Mouse (Mus musculus) midbrain, embryonic 14.5 days (tissue): ENCODE measurements around the gene Kctd18. TPM values are rescaled to one million over a fixed set of nuclear protein-coding genes. Genes with fewer than 3 reads are reported as not detected.
"Not testable (repeated sequence)": the region's sequence is repeated elsewhere in the genome, so short reads cannot be mapped to it uniquely, and the experiment has no call there.

ENCODE experiments used
- ATAC-seq: fragments of 200-750 bp; cut with Nextera tagmentation; 2 replicates; pipeline ENCODE4 v1.8.0; 2017; ENCODE audit warnings: moderate number of reproducible peaks, moderate library complexity; ENCODE audit not compliant: low FRiP score, low TSS enrichment
- DNase-seq: peaks from one replicate; pipeline ENCODE4 v3.0.0-alpha.2; 2015
- H3K27ac ChIP-seq: fragments of 300-500 bp; sonication (generic); replicated peaks from 2 replicates; pipeline ENCODE4 v1.5.1; 2014; ENCODE audit warnings: mild to moderate bottlenecking, low read depth, low read length, moderate library complexity
- H3K27me3 ChIP-seq: fragments of 300-500 bp; sonication (generic); 2 replicates; pipeline ENCODE4 v1.6.1; 2014; ENCODE audit warnings: low read length, control low read depth, mixed read lengths; ENCODE audit not compliant: control insufficient read depth, insufficient read depth
- H3K36me3 ChIP-seq: fragments of 300-500 bp; sonication (generic); 2 replicates; pipeline ENCODE4 v1.6.1; 2014; ENCODE audit warnings: low read length, control low read depth; ENCODE audit not compliant: control insufficient read depth, insufficient read depth
- H3K4me1 ChIP-seq: fragments of 300-500 bp; sonication (generic); 2 replicates; pipeline ENCODE4 v1.6.1; 2014; ENCODE audit warnings: mild to moderate bottlenecking, antibody characterized with exemption, low read length, control low read depth; ENCODE audit not compliant: control insufficient read depth, insufficient read depth
- H3K4me2 ChIP-seq: fragments of 300-500 bp; sonication (generic); 2 replicates; pipeline ENCODE4 v1.6.1; 2014; ENCODE audit warnings: mild to moderate bottlenecking, low read length, moderate library complexity
- H3K4me3 ChIP-seq: fragments of 300-500 bp; sonication (generic); replicated peaks from 2 replicates; pipeline ENCODE4 v1.5.1; 2014; ENCODE audit warnings: low read depth, low read length
- H3K9ac ChIP-seq: fragments of 300-500 bp; sonication (generic); replicated peaks from 2 replicates; pipeline ENCODE4 v1.6.1; 2014; ENCODE audit warnings: mild to moderate bottlenecking, low read length, moderate library complexity
- H3K9me3 ChIP-seq: fragments of 300-500 bp; sonication (generic); 2 replicates; pipeline ENCODE4 v1.6.1; 2016; ENCODE audit warnings: low read length, control low read depth, mixed read lengths; ENCODE audit not compliant: control insufficient read depth
- WGBS: fragments of 180-500 bp; shearing (Covaris S2); extraction: QIAGEN DNeasy Blood & Tissue Kit; methylation state at CpG from one replicate; pipeline ENCODE4 v1.1.7; 2014; 5-methylcytosine and 5-hydroxymethylcytosine counted together
- polyA plus RNA-seq: library from polyadenylated mRNA; unstranded; fragments of >200 nt; fragmentation: Nextera tagmentation; extraction: Ambion mirVana; gene quantifications from 2 replicates; pipeline ENCODE4 v1.2.1, GENCODE M21; 2014

Gene Kctd18
- polyA plus RNA-seq, 1 experiment from 2014 or later: 29.5 TPM

GRCm38 (mm10) chr1:58006388-58006787 lies 12.4 kb downstream of the Kctd18 start:
- not testable (repeated sequence) for H3K4me3 ChIP-seq, H3K4me1 ChIP-seq, H3K27ac ChIP-seq, H3K9me3 ChIP-seq, H3K9ac ChIP-seq, H3K36me3 ChIP-seq, H3K27me3 ChIP-seq, H3K4me2 ChIP-seq, ATAC-seq, DNase-seq
- WGBS: 98% methylated on average over 7 of the region's 7 CpGs

- Histone ChIP-seq H3K9me3 (no peaks in the 10 kb centered on the region), H3K36me3 (0 out of 2 replicates have a peak, but pooled peaks cover 3% of the 10 kb centered on the region), H3K27ac (no peak overlapping the region), H3K4me1 (peaks cover 11% of the 10 kb centered on the region), H3K9ac (no peak overlapping the region), H3K4me3 (no peak overlapping the region), H3K4me2 (no peak overlapping the region), H3K27me3 (no peaks in the 10 kb centered on the region)
- ATAC-seq (no peak), DNase-seq (no peak)
- WGBS: 84% methylated on average over 3 of the region's 3 CpGs
Measured at GRCm38 (mm10) chr1:57998146-57998545, 20.6 kb downstream of the Kctd18 start.

DNA sequence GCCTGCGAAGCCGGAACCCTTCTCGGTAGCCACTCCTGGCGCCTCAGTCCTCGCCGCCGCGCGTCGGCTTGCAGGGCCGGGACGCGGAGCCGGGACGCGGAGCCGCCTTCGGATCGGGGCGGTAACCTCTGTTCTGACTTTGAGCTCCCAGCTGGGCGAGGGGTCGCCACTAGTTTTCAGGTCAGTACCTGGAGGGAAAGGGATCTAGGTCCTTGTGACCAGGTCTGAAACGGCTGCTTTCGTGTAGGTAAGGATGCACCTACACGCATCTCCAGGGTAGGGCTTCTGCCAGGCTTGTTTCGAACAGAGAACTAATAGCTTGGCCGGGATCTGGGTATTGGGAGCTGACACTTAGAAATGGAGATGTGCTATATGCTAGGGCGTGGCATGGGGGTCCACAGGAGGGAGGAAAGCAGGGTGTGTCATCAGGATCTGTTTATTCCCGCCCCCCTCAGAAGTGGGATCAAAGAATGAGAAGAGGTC lies 22.6 kb downstream of the Kctd18 start:
- Histone ChIP-seq H3K4me2 (peak overlapping the region; percentile 94), H3K27me3 (no peaks in the 10 kb centered on the region), H3K4me3 (peak overlapping the region; percentile 80), H3K36me3 (0 out of 2 replicates have a peak, but pooled peaks cover 3% of the 10 kb centered on the region), H3K9me3 (no peaks in the 10 kb centered on the region), H3K4me1 (peaks cover 11% of the 10 kb centered on the region), H3K9ac (peak overlapping the region; percentile 65), H3K27ac (no peak overlapping the region)
- ATAC-seq (no peak; the same call in 1 of the 2 replicates), DNase-seq (no peak)
- under 1% methylated on average over 29 of the region's 29 CpGs for WGBS

GRCm38 (mm10) chr1:57995432-57996132 lies 23.2 kb downstream of the Kctd18 start, which contains the start of gene Sgo2a:
TSS of gene Sgo2a (plus strand) at chr1:57995971.
- H3K27ac ChIP-seq: peak within 1 kb of the TSS; percentile 93
- 7% methylated on average over 30 of the region's 30 CpGs for WGBS
- peak within 1 kb of the TSS; percentile 94 for H3K4me2 ChIP-seq
- peak within 1 kb of the TSS; percentile 65 for H3K9ac ChIP-seq
- DNase-seq: peak; percentile 99
- H3K4me3 ChIP-seq: peak within 1 kb of the TSS; percentile 80
- peaks cover 11% of the 10 kb centered on the region for H3K4me1 ChIP-seq
- no peaks in the 10 kb centered on the region for H3K9me3 ChIP-seq
- no peaks in the 10 kb centered on the region for H3K36me3 ChIP-seq
- H3K27me3 ChIP-seq: no peaks in the 10 kb centered on the region
- ATAC-seq: peak; percentile 99

DNA sequence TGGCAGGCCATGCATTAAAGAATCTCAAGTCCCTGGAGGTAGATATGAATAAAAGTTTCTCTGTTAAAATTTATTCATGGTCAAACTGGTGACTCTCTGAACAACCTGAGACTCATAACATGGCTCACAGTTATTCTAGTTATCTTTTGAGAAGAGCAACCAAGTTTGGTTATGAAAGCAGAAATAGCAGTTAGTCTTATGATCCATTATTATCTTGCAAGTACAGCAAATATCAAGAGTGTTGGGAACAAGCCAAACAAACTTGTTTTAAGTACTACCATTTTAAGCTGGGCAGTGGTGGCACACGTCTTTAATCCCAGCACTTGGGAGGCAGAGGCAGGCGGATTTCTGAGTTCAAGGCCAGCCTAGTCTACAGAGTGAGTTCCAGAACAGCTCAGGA lies 27.5 kb downstream of the Kctd18 start:
- ATAC-seq: no peak
- Histone ChIP-seq H3K4me2 (no peak overlapping the region), H3K4me3 (no peak overlapping the region), H3K9ac (no peak overlapping the region), H3K36me3 (no peaks in the 10 kb centered on the region), H3K9me3 (no peaks in the 10 kb centered on the region), H3K27ac (no peak overlapping the region), H3K4me1 (peaks cover 1% of the 10 kb centered on the region; the same call in 1 of the 2 replicates), H3K27me3 (no peaks in the 10 kb centered on the region)
- no peak for DNase-seq
- 76% methylated on average over 2 of the region's 2 CpGs for WGBS

DNA sequence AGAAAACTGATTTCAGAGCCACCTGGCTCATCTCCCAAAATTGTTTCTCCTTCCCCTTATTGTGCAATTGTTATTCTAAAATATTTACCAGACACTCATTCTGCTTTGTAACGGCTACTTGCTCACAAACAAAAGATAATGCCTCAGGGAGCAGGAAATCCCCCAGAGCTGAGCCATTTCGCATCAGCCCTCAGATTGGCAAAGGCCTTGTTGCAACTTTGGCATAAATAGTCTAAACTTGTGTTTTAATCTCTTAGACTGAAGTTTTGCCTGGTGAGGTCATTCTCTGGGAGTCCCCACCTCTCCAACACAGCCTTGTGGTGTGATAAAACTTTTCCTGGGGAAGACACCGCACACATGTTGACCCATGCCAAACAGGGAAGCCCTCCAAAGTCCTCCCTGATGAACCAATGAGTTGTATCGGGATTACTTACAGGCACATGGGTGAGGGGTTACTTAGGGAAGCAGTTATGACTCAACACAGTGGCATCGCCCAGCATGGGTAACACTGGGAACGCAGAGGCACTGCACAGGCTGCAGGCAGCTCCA lies 29.6 kb downstream of the Kctd18 start:
- Histone ChIP-seq H3K27ac (no peak overlapping the region), H3K4me2 (no peak overlapping the region), H3K9me3 (no peaks in the 10 kb centered on the region), H3K4me3 (no peak overlapping the region), H3K4me1 (no peaks in the 10 kb centered on the region), H3K9ac (no peak overlapping the region), H3K36me3 (no peaks in the 10 kb centered on the region), H3K27me3 (no peaks in the 10 kb centered on the region)
- 52% methylated on average over 6 of the region's 6 CpGs for WGBS
- ATAC-seq: no peak
- no peak for DNase-seq

- WGBS: 86% methylated on average over 3 of the region's 3 CpGs
- Histone ChIP-seq H3K9ac (no peak overlapping the region), H3K27ac (no peak overlapping the region), H3K9me3 (no peaks in the 10 kb centered on the region), H3K27me3 (no peaks in the 10 kb centered on the region), H3K36me3 (no peaks in the 10 kb centered on the region), H3K4me1 (no peaks in the 10 kb centered on the region), H3K4me3 (no peak overlapping the region), H3K4me2 (no peak overlapping the region)
- DNase-seq (no peak), ATAC-seq (no peak)
Measured at GRCm38 (mm10) chr1:57976860-57977259, 41.9 kb downstream of the Kctd18 start.

- no peaks in the 10 kb centered on the region; the same call in 1 of the 2 replicates for H3K36me3 ChIP-seq
- WGBS: 89% methylated on average over 2 of the region's 2 CpGs
- no peak overlapping the region for H3K27ac ChIP-seq
- no peak overlapping the region for H3K4me3 ChIP-seq
- peaks cover 12% of the 10 kb centered on the region; the same call in 1 of the 2 replicates for H3K4me1 ChIP-seq
- no peak for ATAC-seq
- no peak overlapping the region for H3K4me2 ChIP-seq
- no peak for DNase-seq
- H3K9me3 ChIP-seq: no peaks in the 10 kb centered on the region
- no peak overlapping the region for H3K9ac ChIP-seq
- H3K27me3 ChIP-seq: no peaks in the 10 kb centered on the region
Measured at GRCm38 (mm10) chr1:57971588-57971987, 47.2 kb downstream of the Kctd18 start.
